Mouse (Mus musculus): ENCODE results near the gene Nkd1.

- TF ChIP-seq POLR2A (IDR thresholded peaks at IDR 0.05; ENCODE audit: borderline replicate concordance, extremely low read depth, insufficient read depth, insufficient read length, poor library complexity, severe bottlenecking) = no peak
- no peak for TF ChIP-seq CTCF (IDR thresholded peaks at IDR 0.05; ENCODE audit: borderline replicate concordance, extremely low read depth, insufficient read depth, insufficient read length)
These were observed 53.8 kb downstream of the Nkd1 start for GRCm38 (mm10) chr8:88574975-88575374.

All from brain, embryonic 14.5 days (tissue).